ENCODE assay signal across 12 mouse cellular contexts in the genomic region with DNA sequence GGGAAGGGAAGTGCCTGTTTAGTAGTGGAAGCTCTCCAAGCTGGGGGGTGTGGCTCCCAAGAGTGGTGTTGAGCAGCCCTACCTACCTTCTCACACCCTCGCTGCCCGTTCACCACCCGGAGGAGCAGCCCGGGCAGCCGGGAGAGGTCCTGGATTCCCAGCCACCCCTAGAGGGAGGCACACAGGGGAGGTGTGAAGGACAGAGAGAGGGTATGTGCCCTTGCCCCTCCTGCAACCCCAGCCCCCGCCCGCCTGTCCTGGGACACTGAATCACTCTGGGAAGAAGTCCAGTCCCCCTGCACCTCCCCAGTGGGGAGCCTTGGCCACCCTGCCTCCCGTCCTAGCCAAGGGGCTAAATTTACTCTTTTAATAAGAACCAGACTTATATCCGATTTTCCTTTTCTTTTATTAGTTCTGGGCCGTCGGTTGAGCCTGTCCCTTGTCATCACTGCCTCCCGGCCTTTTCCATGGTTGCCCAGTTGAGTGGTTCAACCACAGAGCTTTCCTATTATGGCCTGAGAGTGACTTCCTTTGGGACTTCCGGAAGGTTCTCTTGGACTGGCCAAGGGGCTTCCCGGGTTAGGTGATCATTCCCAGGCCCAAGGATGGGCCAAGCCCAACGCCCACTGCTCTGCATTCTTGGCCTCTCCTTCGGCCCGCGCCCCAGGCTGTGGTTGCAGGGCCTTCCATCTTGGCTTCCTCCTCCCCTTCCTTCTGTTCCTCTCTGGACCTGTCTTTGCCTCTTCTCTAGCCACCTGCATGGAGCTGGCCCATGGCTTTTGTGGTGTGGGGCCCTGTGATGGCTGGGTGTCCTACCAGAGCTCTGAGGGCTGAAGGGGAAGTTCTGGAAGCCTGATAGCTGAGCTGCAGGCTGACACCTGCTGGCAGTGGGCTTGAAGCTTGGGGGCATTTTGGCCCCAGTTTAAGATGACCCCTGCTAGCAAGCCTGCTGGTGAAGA. TPM values are rescaled to one million over a fixed set of nuclear protein-coding genes. Genes with fewer than 3 reads are reported as not detected.
DNase-seq lines count a peak whose midpoint lies in the region; ATAC-seq lines count a peak whose summit lies in the region.
"Had no signal": no experiment of that assay in that cellular context is flagged by ENCODE, and none has a peak within 500 bp of the region (broad histone marks: within the 10 kb centered on the region; RNA-seq: fewer than 3 reads in every experiment).

No protein-coding gene starts in this region.

- 0 out of 2 replicates have a peak overlapping the region, but pooled peaks have one; percentile 16 for H3K27ac ChIP-seq in liver, embryonic 13.5 days
- peak overlapping the region; percentile 64 for H3K27ac ChIP-seq in brown adipose tissue, adult 24 weeks (replicated peaks; ENCODE audit: low read depth, low read length)
- peak overlapping the region in 1 of 2 experiments; percentile 66; a peak in 3 of 4 replicates for H3K27ac ChIP-seq in heart, embryonic 14.5 days (replicated peaks in 1 of 2; ENCODE audit: control insufficient read depth in 1 of 2, insufficient read depth in 1 of 2, low read depth in 2 of 2, low read length in 2 of 2)

- no peak for ATAC-seq in liver, embryonic 13.5 days (ENCODE audit: low read depth)
- no peak for ATAC-seq in heart, embryonic 14.5 days (ENCODE audit: insufficient number of reproducible peaks, insufficient read depth, low FRiP score, low read depth)
- peak; percentile 60 for ATAC-seq in megakaryocyte, adult 5-6 weeks (ENCODE audit: poor library complexity, severe bottlenecking)

- H3K9me3 ChIP-seq in liver, embryonic 13.5 days (replicated peaks), result no peaks in the 10 kb centered on the region
- no peaks in the 10 kb centered on the region for H3K9me3 ChIP-seq in heart, embryonic 14.5 days (ENCODE audit: control insufficient read depth, low read length)

- H3K27me3 ChIP-seq in liver, embryonic 13.5 days, result no peaks in the 10 kb centered on the region
- no peaks in the 10 kb centered on the region for H3K27me3 ChIP-seq in heart, embryonic 14.5 days (ENCODE audit: control insufficient read depth, insufficient read depth, low read length)

- H3K9ac ChIP-seq in liver, embryonic 13.5 days, result no peak overlapping the region
- peak overlapping the region; percentile 16 for H3K9ac ChIP-seq in heart, embryonic 14.5 days (ENCODE audit: low read length)

- H3K4me1 ChIP-seq in liver, embryonic 13.5 days (replicated peaks), result peaks cover 72% of the 10 kb centered on the region
- peaks cover 79% of the 10 kb centered on the region for H3K4me1 ChIP-seq in brown adipose tissue, adult 24 weeks (ENCODE audit: control insufficient read depth, insufficient read depth, insufficient read length, low read length)
- H3K4me1 ChIP-seq in heart, embryonic 14.5 days (ENCODE audit: control insufficient read depth in 2 of 2, insufficient read depth in 2 of 2, low read length in 2 of 2), result peaks cover 75 to 95% of the 10 kb centered on the region in 2 experiments

- no peaks in the 10 kb centered on the region for H3K36me3 ChIP-seq in liver, embryonic 13.5 days
- H3K36me3 ChIP-seq in heart, embryonic 14.5 days (ENCODE audit: control insufficient read depth, insufficient read depth, low read length), result no peaks in the 10 kb centered on the region

- intact Hi-C loops in left cerebral cortex, postnatal 36 days (cut with DNase I), result no loop called here

- H3K4me3 ChIP-seq in liver, embryonic 13.5 days (replicated peaks), result no peak overlapping the region
- no peak overlapping the region for H3K4me3 ChIP-seq in brown adipose tissue, adult 24 weeks (ENCODE audit: insufficient read depth, low read depth, low read length)
- no peak overlapping the region for H3K4me3 ChIP-seq in heart, embryonic 14.5 days (ENCODE audit: control insufficient read depth in 1 of 2, insufficient read depth in 1 of 2, low read depth in 1 of 2, low read length in 2 of 2)
- H3K4me3 ChIP-seq: erythroblast, embryonic 14.5 days had no signal

- H3K4me2 ChIP-seq in liver, embryonic 13.5 days, result no peak overlapping the region
- H3K4me2 ChIP-seq in heart, embryonic 14.5 days (ENCODE audit: low read length), result no peak overlapping the region

- WGBS in liver, embryonic 13.5 days (ENCODE audit: insufficient replicate concordance), result 43% methylated on average over 18 of the region's 18 CpGs
- WGBS in heart, embryonic 14.5 days, result 61% methylated on average over 18 of the region's 18 CpGs

- no peak for DNase-seq in liver, embryonic 13.5 days
- no peak for DNase-seq in liver
- DNase-seq in thymus, postnatal 0 days (ENCODE audit: low spot score), result no peak
- DNase-seq in ovary, postnatal 14 days (ENCODE audit: low spot score), result no peak
- DNase-seq in left cerebral cortex, postnatal 36 days (ENCODE audit: low spot score in 2 of 2), result no peak
- DNase-seq: adrenal gland, adult 2 months; kidney, postnatal 4 days; thymus, postnatal 14 days had no signal

RNA-seq across cellular contexts. Expression of gene Bahcc1, which starts 18.5 kb away (rescaled TPM):
- 1.3 and 1.4 TPM in 2 replicates for polyA plus RNA-seq in liver, embryonic 13.5 days (2015; fragmentation: Nextera tagmentation; extraction: Ambion mirVana)
- 5.7 and 5.9 TPM in 2 replicates for polyA plus RNA-seq in brown adipose tissue, adult 24 weeks (2012; ENCODE audit: insufficient read depth, insufficient read length, missing spikeins)
- 8.8 and 9.1 TPM in 2 replicates for polyA plus RNA-seq in heart, embryonic 14.5 days (2014; fragmentation: Nextera tagmentation; extraction: Ambion mirVana)
- total RNA-seq in megakaryocyte, adult 5-6 weeks (2015), result 3.1 and 4.4 TPM in 2 replicates
- 1.3 and 1.7 TPM in 2 replicates for total RNA-seq in megakaryocyte, adult 5-6 weeks (2017)
- polyA plus RNA-seq in thymus, postnatal 0 days (2015; fragmentation: Nextera tagmentation; extraction: Ambion mirVana), result 3.3 and 4.6 TPM in 2 replicates
- 10 to 100 TPM; 15.3 to 20.9 TPM for total RNA-seq in left cerebral cortex, postnatal 36 days (2021)
